Mouse (Mus musculus): ENCODE measurements around the gene Wscd1. TPM values are rescaled to one million over a fixed set of nuclear protein-coding genes. Genes with fewer than 3 reads are reported as not detected.

The Wscd1 gene
- polyA plus RNA-seq, 1 experiment from 2014 or later = 54.4 TPM

- no peak overlapping the region for H3K9ac ChIP-seq (ENCODE audit: low read length)
- H3K27me3 ChIP-seq (ENCODE audit: control insufficient read depth, insufficient read depth, low read length) = no peaks in the 10 kb centered on the region
- no peaks in the 10 kb centered on the region for H3K9me3 ChIP-seq (ENCODE audit: control insufficient read depth, low read length)
- peak overlapping the region; percentile 86 for H3K27ac ChIP-seq (ENCODE audit: low read depth, low read length)
- WGBS = 25% methylated on average over 5 of the region's 5 CpGs
- no peak for DNase-seq (ENCODE audit: low spot score, missing footprints)
- peaks cover 59% of the 10 kb centered on the region for H3K4me1 ChIP-seq (ENCODE audit: control insufficient read depth, insufficient read depth, low read length)
- no peak overlapping the region for H3K4me3 ChIP-seq (ENCODE audit: low read depth, low read length)
- H3K36me3 ChIP-seq (ENCODE audit: control insufficient read depth, insufficient read depth, low read length) = peaks cover 18% of the 10 kb centered on the region; the same call in 1 of the 2 replicates
- peak; percentile 72 for ATAC-seq (ENCODE audit: low FRiP score)
- no peak overlapping the region for H3K4me2 ChIP-seq
Measured at GRCm38 (mm10) chr11:71763651-71764275, 14.0 kb downstream of the Wscd1 start.

GRCm38 (mm10) chr11:71764743-71765142, 15.0 kb downstream of the Wscd1 start:
- ATAC-seq (ENCODE audit: low FRiP score) (no peak), DNase-seq (ENCODE audit: low spot score, missing footprints) (no peak)
- Histone ChIP-seq H3K4me1 (ENCODE audit: control insufficient read depth, insufficient read depth, low read length) (peaks cover 49% of the 10 kb centered on the region), H3K27ac (ENCODE audit: low read depth, low read length) (no peak overlapping the region), H3K9ac (ENCODE audit: low read length) (no peak overlapping the region), H3K27me3 (ENCODE audit: control insufficient read depth, insufficient read depth, low read length) (no peaks in the 10 kb centered on the region), H3K4me2 (no peak overlapping the region), H3K4me3 (ENCODE audit: low read depth, low read length) (no peak overlapping the region), H3K36me3 (ENCODE audit: control insufficient read depth, insufficient read depth, low read length) (peaks cover 19% of the 10 kb centered on the region; the same call in 1 of the 2 replicates), H3K9me3 (ENCODE audit: control insufficient read depth, low read length) (no peaks in the 10 kb centered on the region)
- 69% methylated on average over 2 of the region's 2 CpGs for WGBS

- Histone ChIP-seq H3K27ac (ENCODE audit: low read depth, low read length) (no peak overlapping the region), H3K9me3 (ENCODE audit: control insufficient read depth, low read length) (no peaks in the 10 kb centered on the region), H3K36me3 (ENCODE audit: control insufficient read depth, insufficient read depth, low read length) (peaks cover 24% of the 10 kb centered on the region), H3K4me3 (ENCODE audit: low read depth, low read length) (no peak overlapping the region), H3K9ac (ENCODE audit: low read length) (no peak overlapping the region), H3K27me3 (ENCODE audit: control insufficient read depth, insufficient read depth, low read length) (no peaks in the 10 kb centered on the region), H3K4me2 (no peak overlapping the region), H3K4me1 (ENCODE audit: control insufficient read depth, insufficient read depth, low read length) (peaks cover 44% of the 10 kb centered on the region)
- DNase-seq (ENCODE audit: low spot score, missing footprints) (no peak), ATAC-seq (ENCODE audit: low FRiP score) (no peak)
- 68% methylated on average over 6 of the region's 6 CpGs for WGBS
Measured at GRCm38 (mm10) chr11:71765335-71765734, 15.6 kb downstream of the Wscd1 start.

- ATAC-seq (ENCODE audit: low FRiP score) = no peak
- no peak for DNase-seq (ENCODE audit: low spot score, missing footprints)
- 96% methylated on average over 1 of the region's 1 CpGs for WGBS
- H3K9me3 ChIP-seq (ENCODE audit: control insufficient read depth, low read length) = no peaks in the 10 kb centered on the region
- no peak overlapping the region for H3K4me3 ChIP-seq (ENCODE audit: low read depth, low read length)
- no peak overlapping the region for H3K9ac ChIP-seq (ENCODE audit: low read length)
- H3K4me1 ChIP-seq (ENCODE audit: control insufficient read depth, insufficient read depth, low read length) = peaks cover 34% of the 10 kb centered on the region
- H3K4me2 ChIP-seq = no peak overlapping the region
- peaks cover 23% of the 10 kb centered on the region for H3K36me3 ChIP-seq (ENCODE audit: control insufficient read depth, insufficient read depth, low read length)
- H3K27ac ChIP-seq (ENCODE audit: low read depth, low read length) = no peak overlapping the region
- H3K27me3 ChIP-seq (ENCODE audit: control insufficient read depth, insufficient read depth, low read length) = no peaks in the 10 kb centered on the region
Measured at GRCm38 (mm10) chr11:71766380-71766779, 16.7 kb downstream of the Wscd1 start.

- Histone ChIP-seq H3K9me3 (ENCODE audit: control insufficient read depth, low read length) (no peaks in the 10 kb centered on the region), H3K4me1 (ENCODE audit: control insufficient read depth, insufficient read depth, low read length) (peaks cover 35% of the 10 kb centered on the region), H3K27ac (ENCODE audit: low read depth, low read length) (no peak overlapping the region), H3K4me3 (ENCODE audit: low read depth, low read length) (no peak overlapping the region), H3K36me3 (ENCODE audit: control insufficient read depth, insufficient read depth, low read length) (peaks cover 23% of the 10 kb centered on the region), H3K27me3 (ENCODE audit: control insufficient read depth, insufficient read depth, low read length) (no peaks in the 10 kb centered on the region), H3K4me2 (no peak overlapping the region), H3K9ac (ENCODE audit: low read length) (no peak overlapping the region)
- 85% methylated on average over 3 of the region's 3 CpGs for WGBS
- DNase-seq (ENCODE audit: low spot score, missing footprints) (no peak), ATAC-seq (ENCODE audit: low FRiP score) (no peak)
Measured at GRCm38 (mm10) chr11:71767726-71768125, 18.0 kb downstream of the Wscd1 start.

GRCm38 (mm10) chr11:71769744-71770143, 20.0 kb downstream of the Wscd1 start:
- H3K4me1 ChIP-seq (ENCODE audit: control insufficient read depth, insufficient read depth, low read length) = peaks cover 23% of the 10 kb centered on the region
- no peak overlapping the region for H3K27ac ChIP-seq (ENCODE audit: low read depth, low read length)
- no peak overlapping the region for H3K4me3 ChIP-seq (ENCODE audit: low read depth, low read length)
- peaks cover 23% of the 10 kb centered on the region for H3K36me3 ChIP-seq (ENCODE audit: control insufficient read depth, insufficient read depth, low read length)
- H3K9me3 ChIP-seq (ENCODE audit: control insufficient read depth, low read length) = no peaks in the 10 kb centered on the region
- WGBS = 72% methylated on average over 8 of the region's 8 CpGs
- no peaks in the 10 kb centered on the region for H3K27me3 ChIP-seq (ENCODE audit: control insufficient read depth, insufficient read depth, low read length)
- no peak overlapping the region for H3K4me2 ChIP-seq
- ATAC-seq (ENCODE audit: low FRiP score) = no peak
- H3K9ac ChIP-seq (ENCODE audit: low read length) = no peak overlapping the region
- DNase-seq (ENCODE audit: low spot score, missing footprints) = no peak

GRCm38 (mm10) chr11:71770479-71770878, 20.8 kb downstream of the Wscd1 start:
- no peaks in the 10 kb centered on the region for H3K27me3 ChIP-seq (ENCODE audit: control insufficient read depth, insufficient read depth, low read length)
- H3K27ac ChIP-seq (ENCODE audit: low read depth, low read length) = no peak overlapping the region
- H3K4me1 ChIP-seq (ENCODE audit: control insufficient read depth, insufficient read depth, low read length) = peaks cover 17% of the 10 kb centered on the region
- H3K4me3 ChIP-seq (ENCODE audit: low read depth, low read length) = no peak overlapping the region
- H3K9me3 ChIP-seq (ENCODE audit: control insufficient read depth, low read length) = no peaks in the 10 kb centered on the region
- H3K9ac ChIP-seq (ENCODE audit: low read length) = no peak overlapping the region
- ATAC-seq (ENCODE audit: low FRiP score) (no peak), DNase-seq (ENCODE audit: low spot score, missing footprints) (no peak)
- peaks cover 23% of the 10 kb centered on the region for H3K36me3 ChIP-seq (ENCODE audit: control insufficient read depth, insufficient read depth, low read length)
- H3K4me2 ChIP-seq = no peak overlapping the region
- 66% methylated on average over 2 of the region's 2 CpGs for WGBS

- H3K4me1 ChIP-seq (ENCODE audit: control insufficient read depth, insufficient read depth, low read length) = peaks cover 17% of the 10 kb centered on the region
- H3K27me3 ChIP-seq (ENCODE audit: control insufficient read depth, insufficient read depth, low read length) = no peaks in the 10 kb centered on the region
- 82% methylated on average over 7 of the region's 7 CpGs for WGBS
- peaks cover 23% of the 10 kb centered on the region for H3K36me3 ChIP-seq (ENCODE audit: control insufficient read depth, insufficient read depth, low read length)
- no peak overlapping the region for H3K4me2 ChIP-seq
- H3K9me3 ChIP-seq (ENCODE audit: control insufficient read depth, low read length) = no peaks in the 10 kb centered on the region
- DNase-seq (ENCODE audit: low spot score, missing footprints) (no peak), ATAC-seq (ENCODE audit: low FRiP score) (no peak)
- H3K9ac ChIP-seq (ENCODE audit: low read length) = no peak overlapping the region
- no peak overlapping the region for H3K4me3 ChIP-seq (ENCODE audit: low read depth, low read length)
- H3K27ac ChIP-seq (ENCODE audit: low read depth, low read length) = no peak overlapping the region
Measured at GRCm38 (mm10) chr11:71771074-71771473, 21.4 kb downstream of the Wscd1 start.

- 0 out of 2 replicates have a peak, but pooled peaks have one; percentile 38 for ATAC-seq (ENCODE audit: low FRiP score)
- no peak overlapping the region for H3K4me3 ChIP-seq (ENCODE audit: low read depth, low read length)
- no peaks in the 10 kb centered on the region for H3K27me3 ChIP-seq (ENCODE audit: control insufficient read depth, insufficient read depth, low read length)
- H3K27ac ChIP-seq (ENCODE audit: low read depth, low read length) = no peak overlapping the region
- no peaks in the 10 kb centered on the region for H3K9me3 ChIP-seq (ENCODE audit: control insufficient read depth, low read length)
- no peak for DNase-seq (ENCODE audit: low spot score, missing footprints)
- no peak overlapping the region for H3K9ac ChIP-seq (ENCODE audit: low read length)
- peaks cover 21% of the 10 kb centered on the region for H3K36me3 ChIP-seq (ENCODE audit: control insufficient read depth, insufficient read depth, low read length)
- H3K4me1 ChIP-seq (ENCODE audit: control insufficient read depth, insufficient read depth, low read length) = peaks cover 17% of the 10 kb centered on the region
- no peak overlapping the region for H3K4me2 ChIP-seq
- 38% methylated on average over 6 of the region's 6 CpGs for WGBS
Measured at GRCm38 (mm10) chr11:71772056-71772455, 22.3 kb downstream of the Wscd1 start.

All from midbrain, embryonic 11.5 days (tissue).